Mouse (Mus musculus): ENCODE measurements around the gene Eif4h.

DNA sequence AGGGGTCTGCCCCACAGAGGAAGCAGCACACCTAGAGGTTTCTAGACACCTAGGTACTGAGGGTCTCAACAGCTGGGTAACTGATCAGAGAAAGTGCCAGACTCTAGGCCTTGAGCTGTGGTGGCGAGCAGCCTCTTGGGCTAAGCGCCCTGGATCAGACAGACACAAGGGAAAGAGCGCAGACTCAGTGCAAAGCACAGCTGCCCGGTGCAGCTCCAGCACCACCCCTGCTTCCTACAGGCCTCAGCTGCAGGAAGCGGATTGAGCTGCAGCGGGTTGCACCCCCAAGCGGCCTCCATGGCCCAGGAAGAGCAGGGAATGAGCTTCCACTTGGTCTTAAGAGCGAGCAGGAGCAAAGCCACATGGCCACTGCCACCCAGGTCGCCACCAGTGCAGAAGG lies 18.8 kb downstream of the Eif4h start:
- TF ChIP-seq CTCF (IDR thresholded peaks at IDR 0.05; ENCODE audit: extremely low read depth, insufficient read depth, insufficient read length, insufficient replicate concordance) (no peak), POLR2A (IDR thresholded peaks at IDR 0.05; ENCODE audit: low read depth, low read length) (no peak)
